Mouse (Mus musculus) E14TG2a.4 (cell line): ENCODE data around the gene Cops3.

ENCODE experiments used
- CTCF ChIP-seq: conservative IDR thresholded peaks from 2 replicates; pipeline ENCODE4 v1.5.1; 2014; ENCODE audit warnings: low read length
- POU5F1 ChIP-seq: IDR thresholded peaks from 2 replicates; pipeline ENCODE4 v1.6.1; 2014; ENCODE audit warnings: low read length, borderline replicate concordance

DNA sequence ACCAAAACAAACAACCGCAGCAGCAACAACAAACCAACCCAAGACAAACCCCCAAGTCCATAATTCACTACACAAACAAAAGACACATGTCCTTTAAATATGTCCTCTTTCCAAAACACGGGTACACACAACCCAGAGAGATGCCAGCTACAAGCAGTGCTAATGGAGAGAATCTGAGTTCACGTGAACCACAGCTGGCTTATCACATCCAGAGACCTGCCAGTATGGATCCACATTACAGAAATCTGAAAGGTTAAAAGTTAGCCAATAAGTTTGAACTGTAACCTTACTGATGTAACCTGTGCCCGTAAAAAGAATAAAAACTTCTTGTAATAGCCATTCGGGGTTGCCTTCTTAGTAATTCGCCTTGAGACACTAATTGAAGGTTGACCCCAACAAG lies 24.7 kb downstream of the Cops3 start:
- TF ChIP-seq CTCF (no peak), POU5F1 (no peak)
